Comparison of ENCODE assay signal across 29 mouse cellular contexts in genomic region chr5:64744455-64744854, GRCm38 (mm10).
"Had no signal": no experiment of that assay in that cellular context is flagged by ENCODE, and none has a peak within 500 bp of the region (broad histone marks: within the 10 kb centered on the region; RNA-seq: fewer than 3 reads in every experiment).

No protein-coding gene starts in this region.

- H3K36me3 ChIP-seq: limb, embryonic 10.5 days; limb, embryonic 12.5 days; limb, embryonic 13.5 days; limb, embryonic 15.5 days; liver, embryonic 13.5 days; liver, embryonic 15.5 days; lung, embryonic 15.5 days; midbrain, embryonic 10.5 days; midbrain, embryonic 12.5 days; midbrain, embryonic 13.5 days; midbrain, embryonic 15.5 days had no signal

- H3K9ac ChIP-seq: limb, embryonic 12.5 days; limb, embryonic 13.5 days; limb, embryonic 15.5 days; liver, embryonic 13.5 days; liver, embryonic 14.5 days; liver, embryonic 15.5 days; lung, embryonic 14.5 days; lung, embryonic 15.5 days; midbrain, embryonic 12.5 days; midbrain, embryonic 13.5 days; midbrain, embryonic 15.5 days had no signal

- H3K27me3 ChIP-seq: limb, embryonic 12.5 days; limb, embryonic 13.5 days; limb, embryonic 15.5 days; liver, embryonic 13.5 days; liver, embryonic 15.5 days; lung, embryonic 15.5 days; megakaryocyte, embryonic 14.5 days; midbrain, embryonic 12.5 days; midbrain, embryonic 13.5 days; midbrain, embryonic 15.5 days had no signal

- H3K4me3 ChIP-seq: left cerebral cortex, adult 2 months; limb, embryonic 10.5 days; limb, embryonic 12.5 days; limb, embryonic 13.5 days; limb, embryonic 15.5 days; liver, embryonic 13.5 days; liver, embryonic 15.5 days; lung, embryonic 15.5 days; megakaryocyte, embryonic 14.5 days; midbrain, embryonic 10.5 days; midbrain, embryonic 12.5 days; midbrain, embryonic 13.5 days; midbrain, embryonic 15.5 days; myocyte had no signal

- DNase-seq: left cerebral cortex, postnatal 4 days; liver; liver, embryonic 13.5 days; lung, adult 18-20 months; lung, adult 2 months; lung, embryonic 14.5 days; lung, postnatal 10 days; lung, postnatal 14 days; lung, postnatal 36 days; lung, postnatal 4 days; midbrain, embryonic 14.5 days had no signal

- ATAC-seq: lung, postnatal 0 days; midbrain, embryonic 13.5 days; midbrain, embryonic 15.5 days; midbrain, embryonic 16.5 days had no signal

- H3K9me3 ChIP-seq: limb, embryonic 10.5 days; limb, embryonic 12.5 days; limb, embryonic 13.5 days; limb, embryonic 15.5 days; liver, embryonic 13.5 days; liver, embryonic 15.5 days; lung, embryonic 15.5 days; midbrain, embryonic 10.5 days; midbrain, embryonic 12.5 days; midbrain, embryonic 13.5 days; midbrain, embryonic 15.5 days had no signal

- H3K4me2 ChIP-seq: limb, embryonic 12.5 days; limb, embryonic 13.5 days; limb, embryonic 15.5 days; liver, embryonic 13.5 days; liver, embryonic 15.5 days; lung, embryonic 14.5 days; lung, embryonic 15.5 days; midbrain, embryonic 11.5 days; midbrain, embryonic 12.5 days; midbrain, embryonic 13.5 days; midbrain, embryonic 15.5 days had no signal

- H3K27ac ChIP-seq: left cerebral cortex, adult 2 months; limb, embryonic 10.5 days; limb, embryonic 12.5 days; limb, embryonic 13.5 days; limb, embryonic 15.5 days; liver, embryonic 13.5 days; liver, embryonic 14.5 days; liver, embryonic 15.5 days; lung, embryonic 15.5 days; macrophage; midbrain, embryonic 10.5 days; midbrain, embryonic 12.5 days; midbrain, embryonic 13.5 days; midbrain, embryonic 15.5 days had no signal

- H3K4me1 ChIP-seq: megakaryocyte, embryonic 14.5 days had no signal
